Mouse (Mus musculus) G1E-ER4 (cell line): Measurements from ENCODE around the gene Plekhh3. TPM values are rescaled to one million over a fixed set of nuclear protein-coding genes. Genes with fewer than 3 reads are reported as not detected.

Experiments used
- GATA1 ChIP-seq: IDR thresholded peaks from one replicate; pipeline ENCODE4 v1.8.0; 2012; ENCODE audit warnings: low read length, inconsistent platforms
- polyA plus RNA-seq: library from polyadenylated mRNA; stranded (reverse); fragments of >175 nt; gene quantifications from 2 replicates; pipeline ENCODE4 v1.2.3, GENCODE M21; 2012

The Plekhh3 gene
- polyA plus RNA-seq, 1 experiment: 2.8 TPM

DNA sequence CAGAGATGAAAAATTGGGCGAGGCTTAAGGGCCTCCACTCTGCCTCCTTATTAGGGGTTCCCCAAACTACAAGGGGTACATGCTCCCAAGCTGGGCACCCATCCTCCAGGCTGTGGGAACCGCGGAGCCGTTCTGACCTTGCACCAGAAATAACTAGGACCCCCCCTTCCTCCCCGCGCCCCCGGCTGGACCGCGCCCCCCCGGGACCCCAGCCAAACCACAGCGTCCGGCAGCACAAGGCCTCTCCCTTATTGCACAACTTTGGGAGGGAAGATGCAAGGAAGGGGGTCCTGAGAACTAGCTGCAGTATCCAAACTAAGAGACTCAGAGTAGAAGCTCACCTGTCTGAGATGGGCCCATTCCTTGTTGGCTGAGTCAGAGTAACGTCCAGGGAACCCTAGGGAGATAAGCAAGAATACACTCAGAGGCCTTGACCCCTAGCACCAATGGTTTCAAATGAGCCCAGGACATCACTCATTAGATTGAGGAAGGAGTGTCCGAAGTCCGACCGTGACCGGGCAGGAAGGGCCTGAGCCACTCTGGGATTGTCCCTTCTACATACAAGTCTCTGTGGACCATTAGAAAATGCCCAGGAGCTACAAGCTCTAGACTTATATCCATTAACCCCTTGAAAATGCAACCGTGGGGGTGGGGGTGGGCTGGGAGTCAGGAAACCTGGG is 2.7 kb downstream of the Plekhh3 start:
- TF ChIP-seq GATA1: no peak

DNA sequence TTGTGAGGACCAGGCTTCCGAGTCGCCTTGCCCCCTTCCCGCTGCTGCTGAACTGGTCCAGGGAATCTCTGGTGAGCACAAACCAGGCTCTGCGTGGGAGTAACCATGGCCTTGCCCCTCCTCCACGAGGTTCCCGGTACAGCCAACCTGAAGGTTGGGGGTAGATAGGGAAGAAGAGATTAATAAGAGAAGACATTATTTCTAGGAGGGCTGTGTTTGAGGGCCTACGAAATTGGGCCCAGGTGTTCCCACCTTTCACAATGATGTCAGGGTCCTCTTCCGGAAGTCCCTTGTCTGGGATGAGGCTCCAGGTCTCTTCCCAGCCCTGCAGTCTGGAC is 3.2 kb downstream of the Plekhh3 start:
- TF ChIP-seq GATA1: no peak

DNA sequence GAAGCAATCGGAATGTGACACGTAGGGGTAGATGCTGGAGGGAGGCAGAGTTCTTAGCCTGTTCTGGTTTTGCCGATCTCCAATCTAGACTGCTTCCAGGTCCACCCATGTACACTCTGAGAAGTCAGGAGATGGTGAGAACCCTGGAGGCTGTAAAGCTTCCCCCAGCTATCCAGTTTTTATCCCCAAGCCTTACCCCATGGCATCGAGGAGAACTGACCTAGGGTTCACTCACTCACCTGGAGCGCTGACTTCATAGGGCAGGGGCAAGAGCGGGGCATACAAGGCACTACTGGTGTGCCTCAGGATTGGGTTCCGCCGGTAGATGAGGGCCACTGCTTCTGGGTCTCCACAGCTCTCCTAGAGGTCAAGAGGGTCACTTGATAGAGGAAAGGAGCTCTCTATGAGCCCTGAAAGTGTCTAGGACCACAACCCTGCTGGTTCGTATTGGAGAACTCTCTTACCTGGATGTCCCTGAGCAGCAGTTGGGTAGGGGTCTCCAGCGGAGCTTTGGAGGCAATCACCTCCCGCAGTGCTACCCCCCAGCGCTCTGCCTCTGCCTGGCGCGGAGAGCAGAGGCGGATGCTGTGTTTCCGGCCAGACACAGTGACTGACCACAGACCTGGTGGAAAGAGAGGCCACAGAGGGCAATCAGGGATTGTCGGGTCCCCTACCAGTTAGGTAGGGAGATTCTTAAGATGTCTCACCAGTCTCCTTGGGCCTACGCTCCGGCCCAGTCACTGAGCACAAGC is 3.8 kb downstream of the Plekhh3 start:
- TF ChIP-seq GATA1: no peak

DNA sequence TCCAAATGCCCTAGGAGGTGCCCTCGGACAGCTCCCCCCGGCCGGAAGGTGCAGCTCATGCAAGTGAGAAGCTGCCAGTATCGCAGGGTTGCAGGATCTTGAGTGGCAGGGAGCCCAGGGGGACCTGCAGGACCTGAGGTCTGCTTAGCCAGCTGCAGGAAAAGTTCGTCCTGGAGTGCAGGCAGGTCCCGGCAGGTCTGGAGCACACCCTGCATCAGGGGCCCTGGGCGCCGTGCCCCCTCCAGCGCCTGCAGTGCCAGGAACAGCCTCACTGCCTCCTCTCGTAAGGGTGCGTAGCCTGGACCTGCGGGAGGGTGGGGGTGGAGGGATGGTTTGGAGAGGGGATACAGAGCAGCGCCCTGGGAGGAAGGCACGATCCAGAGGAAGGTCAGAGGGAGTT is 4.8 kb downstream of the Plekhh3 start:
- TF ChIP-seq GATA1: no peak

DNA sequence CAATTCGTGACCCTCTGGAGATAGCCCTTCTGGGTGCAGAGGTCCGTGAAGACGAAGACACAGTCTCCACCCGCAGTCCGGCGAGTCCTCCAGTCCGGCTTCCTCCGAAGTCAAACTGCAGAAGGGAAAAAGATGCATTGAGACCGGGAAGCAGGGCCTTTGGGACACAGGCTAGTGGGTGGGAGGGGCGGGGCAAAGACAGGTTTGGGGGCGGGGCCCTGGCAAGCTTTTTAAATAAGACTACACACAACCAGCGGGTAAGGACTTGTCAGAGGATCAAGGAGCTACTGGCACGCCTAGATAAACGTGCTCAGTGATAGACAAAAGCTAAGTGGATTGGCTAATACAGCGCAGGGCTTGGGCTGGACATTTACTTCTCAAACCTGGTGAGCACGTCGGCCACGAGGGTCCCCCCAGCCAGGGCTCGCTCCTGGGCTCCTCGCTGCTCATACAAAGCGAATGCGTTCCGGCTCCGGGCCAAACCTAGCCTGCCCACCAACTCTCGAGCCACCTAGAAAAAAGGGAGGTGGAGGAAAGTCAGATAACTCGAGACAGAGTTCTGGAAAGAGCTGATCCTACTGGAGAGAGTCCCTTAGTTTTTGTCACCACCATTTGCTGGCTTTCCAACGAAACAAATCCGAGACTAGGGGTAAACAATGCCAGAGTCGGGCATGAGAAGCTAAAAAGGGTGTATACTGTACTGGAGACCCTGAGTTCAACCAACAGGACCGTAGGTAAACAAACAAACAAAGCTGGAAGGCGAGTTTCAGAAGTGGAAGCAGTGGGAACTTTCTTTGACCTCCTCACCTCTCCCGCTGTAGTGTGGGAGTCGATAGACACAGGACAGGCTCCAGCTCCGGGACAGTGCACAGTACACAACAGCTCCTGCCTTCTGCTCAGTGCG is 6.2 kb downstream of the Plekhh3 start:
- no peak for TF ChIP-seq GATA1

DNA sequence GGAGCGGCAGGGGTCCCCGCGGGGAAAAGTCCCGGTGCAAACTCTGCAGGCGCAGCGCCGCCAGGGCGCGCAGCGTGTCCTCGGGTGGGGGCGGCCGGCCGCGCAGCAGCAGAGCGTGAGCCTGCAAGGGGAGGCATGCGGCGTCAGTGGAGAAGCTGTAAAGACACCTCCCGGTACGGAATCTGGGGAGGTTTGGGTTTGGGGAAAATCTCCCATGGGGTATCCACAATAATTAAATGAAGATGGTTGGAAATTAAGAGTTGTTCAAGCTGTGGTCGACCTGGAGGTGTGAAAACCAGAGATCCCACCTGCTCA is 6.8 kb downstream of the Plekhh3 start:
- no peak for TF ChIP-seq GATA1

DNA sequence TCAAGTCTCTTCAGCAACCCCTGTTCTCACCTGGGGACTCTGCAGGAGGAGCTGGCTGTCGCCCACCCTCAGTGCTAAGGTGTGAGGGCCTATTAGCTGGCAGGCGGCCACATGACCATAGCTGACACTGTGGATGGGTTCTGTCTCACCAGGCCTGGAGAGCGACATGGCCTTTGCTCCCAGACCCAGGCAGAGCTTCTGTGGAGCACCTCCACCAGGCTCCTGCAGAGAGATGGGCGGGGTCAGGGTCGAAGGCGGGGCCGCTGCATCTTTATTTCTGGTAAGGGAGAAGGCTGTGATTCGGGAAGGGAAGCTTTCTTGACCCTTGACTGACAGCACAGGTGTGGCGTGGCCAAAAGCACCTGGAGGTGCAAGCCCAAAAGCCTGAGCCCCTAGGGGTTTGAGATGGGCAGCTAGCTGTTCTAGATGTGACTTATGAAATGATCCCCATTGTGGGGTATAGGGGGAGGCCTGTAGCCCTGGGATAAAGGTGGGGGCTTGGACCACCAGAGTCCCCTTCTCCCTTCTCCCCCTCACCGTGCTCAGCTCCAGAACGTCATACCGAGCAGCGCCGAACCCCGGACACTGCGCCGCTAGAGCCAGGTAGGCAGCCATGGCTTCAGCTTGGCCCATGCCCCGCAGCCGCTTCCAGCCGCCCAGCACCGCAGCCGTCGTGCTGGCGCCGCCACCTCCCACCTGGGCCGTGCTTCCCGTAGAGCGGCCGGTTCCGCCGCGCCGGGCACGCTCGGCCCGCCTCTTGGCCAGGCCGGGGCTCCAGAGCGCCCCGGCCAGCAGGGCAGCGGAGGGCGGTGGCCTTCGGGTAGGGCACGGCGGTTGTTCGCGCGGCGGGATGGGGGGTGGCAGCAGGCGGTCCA is 7.4 kb downstream of the Plekhh3 start:
- no peak for TF ChIP-seq GATA1

DNA sequence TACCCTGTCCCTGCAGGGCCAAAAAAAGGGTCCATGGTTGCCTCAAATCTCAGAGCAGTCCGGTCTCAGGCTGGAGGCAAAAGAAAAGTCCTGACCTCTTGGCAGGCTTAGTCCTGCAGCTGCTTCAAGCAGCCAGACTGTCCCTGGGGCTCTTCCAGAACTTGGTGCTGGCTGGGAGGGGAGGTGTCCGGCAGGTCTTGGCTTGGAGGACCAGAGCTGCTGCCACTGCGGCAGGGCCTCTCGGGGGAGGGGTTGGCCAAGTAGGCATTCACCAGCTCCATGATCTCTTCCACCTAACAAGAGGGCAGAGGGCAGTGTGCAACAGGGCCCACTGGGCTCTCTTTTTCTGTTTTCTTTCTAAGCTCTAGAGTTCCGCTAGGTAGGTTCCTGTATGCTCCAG is 8.4 kb downstream of the Plekhh3 start:
- TF ChIP-seq GATA1: no peak

DNA sequence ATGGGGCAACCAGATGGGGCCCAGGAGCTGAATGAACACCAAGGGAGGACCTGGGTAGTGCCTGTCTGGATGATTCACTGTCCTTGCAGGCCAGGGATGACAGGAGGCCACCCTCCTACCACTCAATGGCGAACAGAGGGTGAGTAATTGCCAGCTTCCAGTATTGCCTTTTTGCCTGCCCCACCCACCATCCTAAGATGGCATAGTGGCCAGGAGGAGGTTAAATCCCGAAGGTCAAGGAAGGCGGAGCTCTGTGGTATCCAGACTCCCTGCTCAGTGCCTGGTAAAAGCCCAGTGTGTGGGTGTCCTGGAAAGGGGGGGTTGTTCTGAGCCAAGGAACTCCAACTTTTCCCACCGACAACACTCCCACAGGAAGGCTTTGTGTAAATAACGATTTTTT is 8.8 kb downstream of the Plekhh3 start:
- no peak for TF ChIP-seq GATA1

DNA sequence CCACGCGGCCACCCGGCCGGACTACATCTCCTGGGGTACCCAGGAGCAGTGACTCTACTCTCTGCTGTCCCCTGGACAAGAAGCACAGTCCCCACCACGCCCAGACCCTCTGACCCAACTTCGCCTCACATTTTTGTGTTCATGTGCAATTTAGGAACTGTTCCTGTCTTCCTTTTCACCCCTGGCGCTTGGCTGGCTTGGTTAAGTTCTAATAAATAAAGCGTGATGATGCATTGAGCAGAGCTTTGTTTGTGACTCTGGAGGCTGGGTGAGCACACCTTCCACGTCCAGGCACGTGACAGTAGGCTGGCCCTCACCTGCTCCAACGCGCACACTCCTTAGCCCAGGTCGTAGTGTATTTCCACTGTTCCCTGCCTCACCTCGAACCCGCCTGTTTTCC is 9.6 kb downstream of the Plekhh3 start:
- no peak for TF ChIP-seq GATA1

DNA sequence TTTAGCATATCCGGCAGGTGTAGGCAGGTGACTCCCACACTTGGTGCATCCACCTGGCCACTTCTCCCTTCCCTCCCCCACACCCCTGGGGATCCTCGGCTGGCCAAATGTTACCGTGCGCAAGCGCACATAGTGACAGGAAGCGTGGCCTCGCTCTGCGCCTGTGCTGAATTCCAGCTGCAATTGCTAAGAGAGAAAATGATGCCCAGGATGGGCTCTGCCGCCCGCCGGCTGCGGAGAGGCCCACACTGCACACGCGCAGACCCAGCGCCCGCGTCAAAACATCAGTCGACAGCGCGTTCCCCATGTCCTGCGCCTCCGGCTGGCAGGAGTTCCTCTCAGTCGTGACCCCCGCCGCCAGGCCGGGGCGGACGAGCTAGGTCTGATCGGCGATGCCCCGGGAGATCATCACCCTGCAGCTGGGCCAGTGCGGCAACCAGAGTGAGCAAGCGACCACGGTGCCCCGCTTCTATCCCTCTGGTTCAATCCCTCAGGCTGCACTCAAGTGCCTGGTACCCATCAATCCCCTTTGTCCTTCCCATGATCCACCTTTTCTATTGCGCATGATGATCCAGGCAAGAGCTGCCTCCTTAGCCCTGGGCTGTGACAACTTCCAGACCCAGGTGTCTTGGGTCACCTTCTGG is 15.3 kb downstream of the Plekhh3 start, which contains the start of gene Tubg2:
TSS of gene Tubg2 (plus strand) at position 180 of the 644 bp plus-strand sequence.
- TF ChIP-seq GATA1: no peak

DNA sequence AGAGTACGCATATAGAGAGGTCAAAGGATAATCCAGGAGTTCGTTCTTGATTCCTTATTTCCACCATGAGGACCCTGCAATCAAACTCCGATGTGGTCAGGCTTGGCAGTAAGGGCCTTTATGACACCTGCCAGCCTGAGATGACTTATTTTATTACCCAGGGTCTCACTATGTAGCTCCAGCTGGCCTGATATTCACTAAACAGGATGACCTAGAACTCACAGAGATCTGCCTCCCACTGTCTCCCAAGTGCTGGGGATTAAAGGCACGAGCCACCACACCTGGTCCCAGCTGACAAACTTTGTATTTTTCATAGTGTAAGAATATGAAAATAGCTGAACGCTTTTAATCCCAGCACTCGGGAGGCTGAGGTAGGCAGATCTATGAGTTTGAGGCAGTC is 16.0 kb downstream of the Plekhh3 start:
- TF ChIP-seq GATA1: no peak

DNA sequence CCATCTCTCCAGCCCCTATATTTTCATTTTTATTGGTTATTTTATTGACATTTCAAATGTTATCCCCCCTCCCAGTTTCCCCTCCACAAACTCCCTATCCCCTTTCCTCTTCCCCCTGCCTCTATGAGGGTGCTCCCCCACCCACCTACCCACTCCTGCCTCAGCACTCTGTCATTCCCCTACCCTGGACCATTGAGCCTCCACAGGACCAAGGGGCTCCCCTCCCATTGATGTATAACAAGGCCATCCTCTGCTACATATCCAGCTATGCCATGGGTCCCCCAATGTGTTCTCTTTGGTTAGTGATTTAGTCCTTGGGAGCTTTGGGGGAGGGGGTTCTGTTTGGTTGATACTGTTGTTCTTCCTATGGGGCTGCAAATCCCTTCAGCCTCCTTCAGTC is 16.5 kb downstream of the Plekhh3 start:
- TF ChIP-seq GATA1: no peak

DNA sequence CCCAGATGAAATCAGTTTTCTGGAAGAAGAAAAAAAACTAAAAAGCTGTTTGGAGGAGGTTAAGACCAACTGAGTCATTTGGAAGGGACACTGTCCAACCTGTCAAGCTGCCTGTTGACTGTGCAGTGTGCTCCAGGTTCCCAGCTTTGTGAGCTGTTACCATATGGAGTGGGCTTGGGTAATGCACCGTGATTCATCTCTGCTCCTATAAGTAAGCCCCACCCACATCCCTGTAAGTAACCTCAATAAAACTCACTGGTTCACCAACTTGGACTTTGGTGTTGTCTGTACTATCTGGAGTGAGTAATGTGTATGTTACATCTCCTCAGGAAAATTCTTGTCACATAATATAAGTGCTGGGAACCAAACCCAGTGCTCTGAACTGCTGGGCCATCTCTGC is 18.3 kb downstream of the Plekhh3 start:
- TF ChIP-seq GATA1: no peak

DNA sequence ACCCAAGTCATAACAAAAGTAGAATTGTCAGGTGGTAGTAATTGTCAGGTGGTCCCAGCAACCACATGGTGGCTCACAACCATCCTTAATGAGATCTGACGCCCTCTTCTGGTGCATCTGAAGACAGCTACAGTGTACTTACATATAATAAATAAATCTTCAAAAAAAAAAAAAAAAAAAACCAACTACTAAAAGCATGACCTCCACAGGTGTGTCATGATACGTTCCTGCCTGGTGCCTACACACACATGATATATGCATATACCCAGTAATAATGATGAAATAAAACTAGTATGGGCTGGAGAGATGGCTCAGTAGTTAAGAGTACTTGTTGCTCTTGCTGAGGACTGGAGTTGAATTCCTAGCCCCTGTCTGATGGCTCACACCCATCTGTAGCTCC is 20.1 kb downstream of the Plekhh3 start:
- no peak for TF ChIP-seq GATA1
